Mouse (Mus musculus) layer of hippocampus, adult 8-10 months (tissue): Measurements from ENCODE around the gene Zfp879. TPM values are rescaled to one million over a fixed set of nuclear protein-coding genes. Genes with fewer than 3 reads are reported as not detected.

Source experiments
- total RNA-seq, 4 experiments: library from RNA; stranded (reverse); gene quantifications; 2 replicates each; pipeline ENCODE4 v1.2.4; 2022

Gene Zfp879
- total RNA-seq, 4 experiments from 2014 or later: 3.0 to 4.7 (median 3.9) TPM

Other genes starting within 250 kb of the Zfp879 start
- 10 to 100 TPM in 2 of 4 experiments, 1 to 10 TPM in 2; 9.2 to 18.7 (median 13.0) TPM for gene Adamts2, start 239.5 kb downstream of the Zfp879 start, total RNA-seq
- gene Zfp354c, start 13.8 kb downstream of the Zfp879 start, total RNA-seq: 10 to 100 TPM; 43.0 to 51.2 (median 48.0) TPM
- gene Grm6, start 9.1 kb upstream of the Zfp879 start, total RNA-seq: not detected
- gene Zfp454, start 46.1 kb upstream of the Zfp879 start, total RNA-seq: 1 to 10 TPM; 5.4 to 7.4 (median 6.7) TPM
- 10 to 100 TPM; 18.2 to 27.4 (median 20.4) TPM for gene Zfp2, start 74.6 kb upstream of the Zfp879 start, total RNA-seq
- 1 to 10 TPM; 5.9 to 7.8 (median 6.6) TPM for gene Zfp354b, start 90.1 kb upstream of the Zfp879 start, total RNA-seq
- gene 4933414I15Rik, start 102.2 kb upstream of the Zfp879 start, total RNA-seq: not detected
- not detected for gene Prop1, start 112.2 kb upstream of the Zfp879 start, total RNA-seq
- not detected for gene Olfr1378, start 125.0 kb upstream of the Zfp879 start, total RNA-seq
- not detected for gene Olfr1377, start 140.4 kb upstream of the Zfp879 start, total RNA-seq
- not detected for gene Olfr51, start 162.0 kb upstream of the Zfp879 start, total RNA-seq
- not detected for gene Olfr54, start 172.7 kb upstream of the Zfp879 start, total RNA-seq
- gene Olfr1375, start 206.6 kb upstream of the Zfp879 start, total RNA-seq: not detected
- 10 to 100 TPM in 2 of 4 experiments, 1 to 10 TPM in 2; 9.0 to 10.6 (median 10.0) TPM for gene Zfp354a, start 217.7 kb upstream of the Zfp879 start, total RNA-seq